Mouse (Mus musculus): Measurements from ENCODE around the gene Ctla4. TPM values are rescaled to one million over a fixed set of nuclear protein-coding genes. Genes with fewer than 3 reads are reported as not detected.

Gene Ctla4
- polyA plus RNA-seq, 1 experiment: 0.13 TPM

DNA sequence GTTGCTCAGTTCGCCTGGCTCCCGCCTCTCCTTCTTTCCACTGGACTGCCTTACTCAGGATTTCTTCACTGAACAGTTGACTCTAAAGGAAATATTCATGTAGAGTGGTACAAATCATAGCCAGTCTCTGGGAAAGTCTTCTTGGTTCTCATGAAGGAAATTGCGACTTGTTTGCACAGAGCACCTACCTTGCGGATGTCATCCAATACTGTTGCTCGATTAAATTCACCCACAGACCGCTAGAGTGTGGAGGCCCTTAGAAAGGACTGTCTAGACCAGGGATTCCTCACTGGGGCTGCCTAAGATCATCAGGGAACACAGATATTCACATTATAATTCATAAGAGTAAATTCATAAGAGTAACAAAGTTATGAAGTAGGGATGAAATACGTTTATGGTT lies 66.9 kb downstream of the Ctla4 start:
- Histone ChIP-seq H3K4me1 (ENCODE audit: control insufficient read depth, insufficient read depth, low read length) (peaks cover 2% of the 10 kb centered on the region; the same call in 1 of the 2 replicates), H3K27ac (ENCODE audit: insufficient read depth, low read length) (no peak overlapping the region), H3K4me3 (ENCODE audit: insufficient read depth, low read length) (no peak overlapping the region)
- TF ChIP-seq CTCF (IDR thresholded peaks at IDR 0.05; ENCODE audit: extremely low read depth, insufficient read depth, low read length) (no peak), POLR2A (IDR thresholded peaks at IDR 0.05; ENCODE audit: extremely low read depth, insufficient read depth, low read length) (no peak)

DNA sequence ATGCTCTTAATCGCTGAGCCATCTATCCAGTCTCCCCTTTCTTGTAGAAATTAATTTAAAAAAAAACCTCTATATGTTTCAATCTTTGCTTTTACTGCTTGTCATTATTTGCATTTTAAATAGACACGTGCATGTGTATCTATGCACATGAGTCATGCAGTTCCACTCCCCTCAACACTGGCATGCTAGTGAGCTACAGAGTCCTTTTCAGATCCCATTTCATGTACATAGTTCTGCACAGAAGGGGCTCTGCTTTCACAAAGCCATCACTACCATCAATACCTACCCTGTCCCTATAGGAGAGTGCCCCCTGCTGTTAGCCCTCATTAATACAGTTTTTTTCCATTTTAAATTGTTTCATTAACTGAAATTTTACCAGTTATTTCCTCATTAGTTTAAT lies 68.0 kb downstream of the Ctla4 start:
- Histone ChIP-seq H3K27ac (ENCODE audit: insufficient read depth, low read length) (no peak overlapping the region), H3K4me1 (ENCODE audit: control insufficient read depth, insufficient read depth, low read length) (peaks cover 2% of the 10 kb centered on the region; the same call in 1 of the 2 replicates), H3K4me3 (ENCODE audit: insufficient read depth, low read length) (no peak overlapping the region)
- TF ChIP-seq CTCF (IDR thresholded peaks at IDR 0.05; ENCODE audit: extremely low read depth, insufficient read depth, low read length): peak; percentile 47; the same call in 1 of the 2 replicates
- no peak for TF ChIP-seq POLR2A (IDR thresholded peaks at IDR 0.05; ENCODE audit: extremely low read depth, insufficient read depth, low read length)

- no peak overlapping the region for H3K27ac ChIP-seq (ENCODE audit: insufficient read depth, low read length)
- peaks cover 2% of the 10 kb centered on the region; the same call in 1 of the 2 replicates for H3K4me1 ChIP-seq (ENCODE audit: control insufficient read depth, insufficient read depth, low read length)
- no peak overlapping the region for H3K4me3 ChIP-seq (ENCODE audit: insufficient read depth, low read length)
- TF ChIP-seq POLR2A (IDR thresholded peaks at IDR 0.05; ENCODE audit: extremely low read depth, insufficient read depth, low read length) (no peak), CTCF (IDR thresholded peaks at IDR 0.05; ENCODE audit: extremely low read depth, insufficient read depth, low read length) (no peak)
These were observed 68.4 kb downstream of the Ctla4 start for GRCm38 (mm10) chr1:60955186-60955585.

DNA sequence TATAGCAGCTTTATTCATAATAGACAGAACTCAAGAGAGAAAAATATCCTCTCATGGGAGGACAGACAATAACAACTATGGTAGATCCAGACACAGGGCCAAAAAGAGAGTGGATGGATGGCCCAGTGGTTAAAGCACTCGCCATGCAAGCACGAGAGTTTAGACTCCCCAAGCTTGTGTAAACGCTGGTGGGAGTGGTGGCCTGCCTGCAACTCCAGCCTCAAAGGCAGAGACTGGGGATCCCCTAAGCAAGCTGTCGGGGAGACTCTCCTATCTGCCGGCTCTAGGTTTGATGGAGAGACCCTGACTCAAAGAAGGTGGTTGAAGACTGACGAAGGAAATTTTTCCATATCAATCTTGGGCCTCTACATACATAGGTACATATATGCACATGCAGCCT lies 69.4 kb downstream of the Ctla4 start:
- no peak overlapping the region for H3K27ac ChIP-seq (ENCODE audit: insufficient read depth, low read length)

GRCm38 (mm10) chr1:60958287-60958686 lies 71.5 kb downstream of the Ctla4 start:
- H3K4me3 ChIP-seq (ENCODE audit: insufficient read depth, low read length): no peak overlapping the region
- TF ChIP-seq POLR2A (IDR thresholded peaks at IDR 0.05; ENCODE audit: extremely low read depth, insufficient read depth, low read length) (no peak), CTCF (IDR thresholded peaks at IDR 0.05; ENCODE audit: extremely low read depth, insufficient read depth, low read length) (no peak)
- H3K27ac ChIP-seq (ENCODE audit: insufficient read depth, low read length): no peak overlapping the region
- peaks cover 2% of the 10 kb centered on the region; the same call in 1 of the 2 replicates for H3K4me1 ChIP-seq (ENCODE audit: control insufficient read depth, insufficient read depth, low read length)

More for the DNA sequence above, 69.4 kb downstream of the Ctla4 start:
- TF ChIP-seq CTCF (IDR thresholded peaks at IDR 0.05; ENCODE audit: extremely low read depth, insufficient read depth, low read length): no peak
- no peak for TF ChIP-seq POLR2A (IDR thresholded peaks at IDR 0.05; ENCODE audit: extremely low read depth, insufficient read depth, low read length)
- H3K4me3 ChIP-seq (ENCODE audit: insufficient read depth, low read length): no peak overlapping the region
- peaks cover 2% of the 10 kb centered on the region; the same call in 1 of the 2 replicates for H3K4me1 ChIP-seq (ENCODE audit: control insufficient read depth, insufficient read depth, low read length)

GRCm38 (mm10) chr1:60959246-60959645 lies 72.4 kb downstream of the Ctla4 start:
- H3K27ac ChIP-seq (ENCODE audit: insufficient read depth, low read length): no peak overlapping the region
- no peak overlapping the region for H3K4me3 ChIP-seq (ENCODE audit: insufficient read depth, low read length)
- TF ChIP-seq POLR2A (IDR thresholded peaks at IDR 0.05; ENCODE audit: extremely low read depth, insufficient read depth, low read length) (no peak), CTCF (IDR thresholded peaks at IDR 0.05; ENCODE audit: extremely low read depth, insufficient read depth, low read length) (no peak)
- peaks cover 2% of the 10 kb centered on the region; the same call in 1 of the 2 replicates for H3K4me1 ChIP-seq (ENCODE audit: control insufficient read depth, insufficient read depth, low read length)

GRCm38 (mm10) chr1:60960451-60960850 lies 73.7 kb downstream of the Ctla4 start:
- Histone ChIP-seq H3K4me3 (ENCODE audit: insufficient read depth, low read length) (no peak overlapping the region), H3K27ac (ENCODE audit: insufficient read depth, low read length) (no peak overlapping the region), H3K4me1 (ENCODE audit: control insufficient read depth, insufficient read depth, low read length) (no peaks in the 10 kb centered on the region)
- no peak for TF ChIP-seq POLR2A (IDR thresholded peaks at IDR 0.05; ENCODE audit: extremely low read depth, insufficient read depth, low read length)
- TF ChIP-seq CTCF (IDR thresholded peaks at IDR 0.05; ENCODE audit: extremely low read depth, insufficient read depth, low read length): no peak

DNA sequence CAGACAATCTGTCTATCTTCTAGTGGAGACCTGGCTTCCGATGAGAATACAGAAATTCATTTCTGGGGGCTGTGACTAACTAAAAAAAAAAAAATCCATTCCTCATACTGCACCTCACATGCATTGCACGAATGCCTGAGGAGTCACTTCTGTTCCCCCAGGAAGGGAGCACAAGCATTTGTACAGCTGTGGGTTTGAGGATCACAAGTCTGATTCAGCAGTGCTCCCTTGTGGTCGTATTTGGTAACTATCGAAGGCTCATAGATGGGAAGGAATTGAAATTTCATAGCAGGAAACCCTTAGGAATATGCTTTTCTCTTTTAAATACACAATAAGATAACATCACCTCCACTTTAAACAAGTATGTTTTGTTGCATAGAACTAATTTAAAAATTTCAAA lies 74.3 kb downstream of the Ctla4 start:
- no peak overlapping the region for H3K27ac ChIP-seq (ENCODE audit: insufficient read depth, low read length)
- no peak overlapping the region for H3K4me3 ChIP-seq (ENCODE audit: insufficient read depth, low read length)
- H3K4me1 ChIP-seq (ENCODE audit: control insufficient read depth, insufficient read depth, low read length): no peaks in the 10 kb centered on the region
- peak; percentile 81 for TF ChIP-seq CTCF (IDR thresholded peaks at IDR 0.05; ENCODE audit: extremely low read depth, insufficient read depth, low read length)
- TF ChIP-seq POLR2A (IDR thresholded peaks at IDR 0.05; ENCODE audit: extremely low read depth, insufficient read depth, low read length): no peak

DNA sequence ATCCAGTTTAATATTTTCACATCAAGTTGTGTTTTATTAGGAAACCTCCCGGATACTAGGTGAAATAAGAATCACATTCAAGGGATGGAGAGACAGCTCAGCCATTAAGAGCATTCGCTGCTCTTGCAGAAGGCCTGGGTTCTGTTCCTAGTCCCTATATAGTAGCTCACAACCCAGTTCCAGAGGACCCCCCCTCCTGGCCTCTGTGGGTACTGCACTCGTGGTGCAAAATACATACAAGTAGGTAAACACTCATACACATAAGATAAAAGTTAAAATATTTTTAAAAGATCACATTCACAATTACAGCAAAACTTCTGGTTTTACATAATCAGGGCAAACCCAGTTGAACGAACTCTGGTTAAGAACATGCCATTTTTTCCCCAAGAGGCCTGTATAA lies 75.3 kb downstream of the Ctla4 start:
- Histone ChIP-seq H3K4me3 (ENCODE audit: insufficient read depth, low read length) (no peak overlapping the region), H3K27ac (ENCODE audit: insufficient read depth, low read length) (no peak overlapping the region), H3K4me1 (ENCODE audit: control insufficient read depth, insufficient read depth, low read length) (no peaks in the 10 kb centered on the region)
- no peak for TF ChIP-seq CTCF (IDR thresholded peaks at IDR 0.05; ENCODE audit: extremely low read depth, insufficient read depth, low read length)
- TF ChIP-seq POLR2A (IDR thresholded peaks at IDR 0.05; ENCODE audit: extremely low read depth, insufficient read depth, low read length): no peak

Other genes starting within 250 kb of the Ctla4 start
- 0.10 and 0.13 TPM in 2 replicates for gene Cd28, start 170.2 kb upstream of the Ctla4 start, polyA plus RNA-seq (2012; rRNA removed)
- 0.08 and 0.15 TPM in 2 replicates for gene Icos, start 90.9 kb downstream of the Ctla4 start, polyA plus RNA-seq (2012; rRNA removed)

Measured in cortical plate, adult 2 months (tissue).